9 mouse cellular contexts compared by ENCODE assay signal in genomic region chr16:17776828-17777227, GRCm38 (mm10). TPM values are rescaled to one million over a fixed set of nuclear protein-coding genes. Genes with fewer than 3 reads are reported as not detected.
DNase-seq lines count a peak whose midpoint lies in the region; ATAC-seq and TF ChIP-seq lines count a peak whose summit lies in the region.
"Had no signal": no experiment of that assay in that cellular context is flagged by ENCODE, and none has a peak within 500 bp of the region (broad histone marks: within the 10 kb centered on the region; RNA-seq: fewer than 3 reads in every experiment).

No protein-coding gene starts in this region.

- peak; percentile 48 for DNase-seq in kidney, adult 18-20 months
- DNase-seq in 416B (ENCODE audit: low read depth): peak; percentile 23
- peak; percentile 34 to 46 for DNase-seq in B cell, adult 2 months
- DNase-seq in thymus, postnatal 0 days (ENCODE audit: low spot score): peak; percentile 21

- WGBS in kidney, embryonic 14.5 days: 68% methylated on average over 11 of the region's 11 CpGs

- H3K27me3 ChIP-seq in kidney, embryonic 14.5 days (ENCODE audit: control insufficient read depth, insufficient read depth, low read length): no peaks in the 10 kb centered on the region

- H3K27ac ChIP-seq in kidney, embryonic 14.5 days (ENCODE audit: low read depth, low read length): no peak overlapping the region
- H3K27ac ChIP-seq in embryonic fibroblast, embryonic 13.5 days (ENCODE audit: insufficient read depth, low read length): no peak overlapping the region

- H3K9ac ChIP-seq in kidney, embryonic 14.5 days (ENCODE audit: low read depth, low read length): no peak overlapping the region

- no peak for ATAC-seq in kidney, embryonic 14.5 days (ENCODE audit: low FRiP score, low TSS enrichment)
- no peak for ATAC-seq in megakaryocyte, adult 5-6 weeks (ENCODE audit: poor library complexity, severe bottlenecking)

- no peak overlapping the region for H3K4me2 ChIP-seq in kidney, embryonic 14.5 days (replicated peaks; ENCODE audit: low read depth, low read length)

- no peak overlapping the region for H3K4me3 ChIP-seq in kidney, embryonic 14.5 days (ENCODE audit: low read length)
- no peak overlapping the region for H3K4me3 ChIP-seq in embryonic fibroblast, embryonic 13.5 days (ENCODE audit: insufficient read depth, low read length)

- no peaks in the 10 kb centered on the region for H3K4me1 ChIP-seq in kidney, embryonic 14.5 days (ENCODE audit: control insufficient read depth, insufficient read depth, low read length)
- H3K4me1 ChIP-seq in embryonic fibroblast, embryonic 13.5 days (ENCODE audit: control insufficient read depth, insufficient read depth, low read length): peaks cover 7% of the 10 kb centered on the region; the same call in 1 of the 2 replicates

- no peaks in the 10 kb centered on the region for H3K9me3 ChIP-seq in kidney, embryonic 14.5 days (ENCODE audit: control insufficient read depth, low read length)

- TF ChIP-seq CTCF in embryonic fibroblast, embryonic 13.5 days (IDR thresholded peaks at IDR 0.05; ENCODE audit: borderline replicate concordance, insufficient read depth, low read length): peak; percentile 18; the same call in 1 of the 2 replicates

- peaks cover 66% of the 10 kb centered on the region for H3K36me3 ChIP-seq in kidney, embryonic 14.5 days (ENCODE audit: control insufficient read depth, insufficient read depth, low read length)

- no peak for TF ChIP-seq POLR2A in embryonic fibroblast, embryonic 13.5 days (IDR thresholded peaks at IDR 0.05; ENCODE audit: low read depth, low read length)

RNA-seq across cellular contexts. Expression of gene Klhl22, which starts 17.4 kb away (rescaled TPM):
- polyA plus RNA-seq in kidney, embryonic 14.5 days (2014; fragmentation: Nextera tagmentation; extraction: Ambion mirVana): 42.6 and 70.3 TPM in 2 replicates
- polyA plus RNA-seq in embryonic fibroblast, embryonic 13.5 days (2011; ENCODE audit: insufficient read length, low read depth, missing spikeins): 53.4 and 63.8 TPM in 2 replicates
- polyA plus RNA-seq in thymus, postnatal 0 days (2015; fragmentation: Nextera tagmentation; extraction: Ambion mirVana): 27.6 and 30.2 TPM in 2 replicates
- total RNA-seq in megakaryocyte, adult 5-6 weeks (2015): 5.0 and 6.9 TPM in 2 replicates
- total RNA-seq in megakaryocyte, adult 5-6 weeks (2017): 7.0 and 8.3 TPM in 2 replicates

RNA-seq across cellular contexts. Expression of gene Scarf2, which starts 20.3 kb away (rescaled TPM):
- 17.2 and 19.6 TPM in 2 replicates for polyA plus RNA-seq in kidney, embryonic 14.5 days (2014; fragmentation: Nextera tagmentation; extraction: Ambion mirVana)
- polyA plus RNA-seq in embryonic fibroblast, embryonic 13.5 days (2011; ENCODE audit: insufficient read length, low read depth, missing spikeins): 46.1 and 46.5 TPM in 2 replicates
- 3.6 and 4.3 TPM in 2 replicates for polyA plus RNA-seq in thymus, postnatal 0 days (2015; fragmentation: Nextera tagmentation; extraction: Ambion mirVana)
- total RNA-seq in megakaryocyte, adult 5-6 weeks (2015): 0.07 TPM in 1 of 2 replicates, not detected in the other
- not detected in 2 replicates for total RNA-seq in megakaryocyte, adult 5-6 weeks (2017)

RNA-seq across cellular contexts. Expression of gene Med15, which starts 44.1 kb away (rescaled TPM):
- 32.4 and 39.7 TPM in 2 replicates for polyA plus RNA-seq in kidney, embryonic 14.5 days (2014; fragmentation: Nextera tagmentation; extraction: Ambion mirVana)
- polyA plus RNA-seq in embryonic fibroblast, embryonic 13.5 days (2011; ENCODE audit: insufficient read length, low read depth, missing spikeins): 65.3 and 67.2 TPM in 2 replicates
- 31.6 and 36.9 TPM in 2 replicates for polyA plus RNA-seq in thymus, postnatal 0 days (2015; fragmentation: Nextera tagmentation; extraction: Ambion mirVana)
- 61.4 and 67.1 TPM in 2 replicates for total RNA-seq in megakaryocyte, adult 5-6 weeks (2015)
- 28.6 and 49.3 TPM in 2 replicates for total RNA-seq in megakaryocyte, adult 5-6 weeks (2017)

RNA-seq across cellular contexts. Expression of gene B830017H08Rik, which starts 56.1 kb away (rescaled TPM):
- polyA plus RNA-seq in kidney, embryonic 14.5 days (2014; fragmentation: Nextera tagmentation; extraction: Ambion mirVana): not detected in 2 replicates
- polyA plus RNA-seq in embryonic fibroblast, embryonic 13.5 days (2011; ENCODE audit: insufficient read length, low read depth, missing spikeins): not detected in 2 replicates
- polyA plus RNA-seq in thymus, postnatal 0 days (2015; fragmentation: Nextera tagmentation; extraction: Ambion mirVana): not detected in 2 replicates
- not detected in 2 replicates for total RNA-seq in megakaryocyte, adult 5-6 weeks (2015)
- not detected in 2 replicates for total RNA-seq in megakaryocyte, adult 5-6 weeks (2017)
- polyA plus RNA-seq: liver, embryonic 16.5 days; stomach, embryonic 14.5 days had no signal
